Mouse (Mus musculus) retina, embryonic 14.5 days (tissue): ENCODE measurements at regions not wholly inside any gene's neighbourhood (a gene's known extent, or its start where the extent isn't known, plus 50 kb on each side); places are given as distances from the start of the nearest gene placed in this dataset.

Experiments
- DNase-seq: peaks from one replicate; pipeline ENCODE4 v3.0.0-alpha.2; 2015; ENCODE audit warnings: low spot score

DNA sequence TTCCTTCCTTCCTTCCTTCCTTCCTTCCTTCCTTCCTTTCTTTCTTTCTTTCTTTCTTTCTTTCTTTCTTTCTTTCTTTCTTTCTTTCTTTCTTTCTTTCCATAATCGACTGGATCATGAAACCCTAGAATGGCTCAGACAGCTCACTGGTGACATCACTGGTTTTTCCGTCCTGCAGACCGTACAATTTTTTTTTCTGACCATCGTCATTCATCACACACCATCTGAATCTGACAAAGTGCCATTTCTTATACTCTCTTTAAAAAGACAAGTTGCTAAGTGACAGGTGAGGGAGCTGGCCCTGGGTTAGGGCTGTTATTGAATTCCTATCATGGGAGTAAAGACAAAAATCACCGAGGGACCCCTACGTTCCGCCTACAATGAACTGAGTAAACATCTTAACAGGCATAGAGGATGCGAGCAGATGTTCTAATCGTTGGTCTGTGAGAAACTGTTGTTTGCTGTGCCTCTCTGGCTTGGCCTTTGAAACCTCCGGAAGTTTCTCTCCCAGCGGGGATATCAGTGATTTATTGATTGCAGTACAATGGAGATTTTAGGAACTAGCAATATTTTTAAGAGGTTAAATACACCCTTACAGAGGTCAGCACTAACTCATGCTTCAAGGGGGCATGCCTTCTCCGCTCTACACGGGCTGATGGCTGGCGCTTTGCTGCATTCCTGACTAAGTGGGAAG is 192.6 kb upstream of the Gm5148 start:
- no peak for DNase-seq

DNA sequence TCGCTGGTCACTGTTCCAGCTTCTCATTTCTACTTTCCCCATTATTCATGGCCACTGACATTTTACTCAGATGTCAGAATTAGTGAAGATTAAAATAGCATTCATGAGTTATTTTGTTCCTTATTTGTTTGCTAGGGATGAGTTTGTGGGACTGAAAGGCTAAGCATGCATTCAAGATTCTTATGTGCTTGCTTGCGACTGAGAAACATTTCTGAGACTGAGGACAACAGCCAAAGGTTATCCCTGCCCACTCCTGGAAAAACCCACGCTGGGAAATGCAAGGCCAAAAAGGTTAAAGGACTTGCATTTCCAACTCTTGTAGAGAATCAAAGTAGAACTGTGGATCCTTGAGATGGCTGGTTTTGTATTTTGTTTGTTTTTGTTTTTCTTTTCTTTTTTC is 192.0 kb upstream of the Gm5148 start:
- no peak for DNase-seq

DNA sequence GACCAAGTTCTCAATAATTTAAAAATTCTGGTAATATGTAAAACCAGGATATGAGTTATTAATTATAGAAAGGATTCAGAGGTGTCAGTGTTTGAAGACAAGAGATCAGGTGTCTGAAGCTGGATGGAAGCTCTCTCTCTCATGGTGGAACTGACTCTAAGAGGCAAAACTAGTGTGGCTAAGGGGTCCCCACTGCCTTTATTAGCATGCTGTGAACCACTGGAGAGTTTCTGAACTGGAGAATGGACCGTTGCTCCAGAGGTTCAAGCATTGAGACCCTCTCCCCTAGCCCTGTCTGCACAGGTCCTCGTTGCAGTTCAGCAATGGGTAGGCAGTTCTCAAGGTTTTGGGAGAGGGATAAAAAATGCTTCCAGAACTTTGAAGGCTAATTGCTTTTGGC is 191.4 kb upstream of the Gm5148 start:
- DNase-seq = no peak

DNA sequence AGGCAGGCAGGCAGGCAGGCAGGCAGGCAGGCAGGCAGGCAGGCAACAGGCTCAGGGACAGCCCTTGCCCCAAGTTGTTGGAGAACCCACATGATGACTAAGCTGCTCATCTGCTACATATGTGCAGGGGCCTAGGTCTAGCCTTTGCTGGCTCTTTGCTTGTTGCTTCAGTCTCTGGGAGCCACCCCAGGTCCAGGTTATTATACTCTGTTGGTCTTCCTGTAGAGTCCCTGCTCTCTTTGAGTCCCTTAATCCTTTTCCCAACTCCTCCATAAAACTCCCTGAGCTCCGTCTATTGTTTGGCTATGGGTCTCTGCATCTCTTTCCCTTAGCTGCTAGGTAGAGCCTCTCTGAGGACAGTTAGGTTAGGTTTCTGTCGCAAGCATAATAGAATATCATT is 189.8 kb upstream of the Gm5148 start:
- DNase-seq = no peak

DNA sequence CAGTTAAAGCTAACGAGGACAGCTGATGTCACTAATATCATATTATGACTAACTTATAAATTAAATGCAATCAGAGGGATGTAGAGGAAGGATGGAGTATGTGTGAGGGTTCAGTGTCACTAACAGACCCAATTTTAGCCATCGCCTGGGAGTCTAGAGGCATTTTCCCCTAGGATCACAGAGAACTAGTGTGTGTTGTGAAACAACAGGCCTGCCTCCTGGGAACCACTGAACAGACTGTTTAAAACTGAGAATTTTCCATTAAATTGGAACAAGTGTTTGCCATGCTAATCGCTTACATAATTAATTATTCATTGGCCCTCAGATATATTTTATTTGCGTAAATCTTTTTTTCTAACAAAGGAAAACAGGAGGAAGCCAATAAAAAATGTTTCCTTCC is 185.5 kb upstream of the Gm5148 start:
- no peak for DNase-seq

DNA sequence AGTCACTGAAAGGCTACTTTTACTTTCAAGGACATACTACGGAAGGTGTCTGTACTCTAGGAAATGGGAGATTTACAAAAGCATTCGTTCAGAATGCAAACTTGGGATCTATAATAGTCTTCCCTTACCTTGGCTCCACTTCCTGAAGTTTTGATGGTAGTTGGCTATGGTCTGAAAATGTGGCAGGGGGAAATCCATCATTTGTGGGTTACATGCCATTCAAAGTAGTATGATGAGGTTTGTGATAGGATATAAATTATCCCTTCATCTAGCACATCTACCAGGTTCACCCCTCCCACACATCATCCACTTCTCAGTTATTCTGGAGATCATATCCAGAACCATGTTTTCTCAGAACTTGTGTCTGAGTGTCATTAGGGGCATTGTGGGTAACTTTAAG is 184.7 kb upstream of the Gm5148 start:
- DNase-seq = no peak

DNA sequence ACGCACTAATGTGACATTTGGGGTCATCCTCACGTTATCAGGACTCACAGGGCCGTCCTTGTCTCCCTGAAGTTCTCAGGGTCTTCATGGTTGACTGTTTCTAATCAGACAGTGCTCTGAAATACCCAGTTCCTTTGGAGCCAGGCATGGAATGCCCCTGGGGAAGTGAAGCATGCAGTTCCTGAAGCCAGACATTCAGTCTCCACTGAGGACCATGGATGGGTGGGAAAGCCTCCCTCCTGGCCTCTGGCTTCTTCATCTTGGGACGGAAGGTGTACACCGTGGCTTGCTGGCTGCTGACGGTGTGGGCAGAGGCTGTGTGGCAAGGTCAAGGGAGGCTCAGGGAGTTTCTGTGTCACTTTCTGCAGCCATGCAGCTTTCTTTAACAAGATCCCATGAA is 184.2 kb upstream of the Gm5148 start:
- no peak for DNase-seq

DNA sequence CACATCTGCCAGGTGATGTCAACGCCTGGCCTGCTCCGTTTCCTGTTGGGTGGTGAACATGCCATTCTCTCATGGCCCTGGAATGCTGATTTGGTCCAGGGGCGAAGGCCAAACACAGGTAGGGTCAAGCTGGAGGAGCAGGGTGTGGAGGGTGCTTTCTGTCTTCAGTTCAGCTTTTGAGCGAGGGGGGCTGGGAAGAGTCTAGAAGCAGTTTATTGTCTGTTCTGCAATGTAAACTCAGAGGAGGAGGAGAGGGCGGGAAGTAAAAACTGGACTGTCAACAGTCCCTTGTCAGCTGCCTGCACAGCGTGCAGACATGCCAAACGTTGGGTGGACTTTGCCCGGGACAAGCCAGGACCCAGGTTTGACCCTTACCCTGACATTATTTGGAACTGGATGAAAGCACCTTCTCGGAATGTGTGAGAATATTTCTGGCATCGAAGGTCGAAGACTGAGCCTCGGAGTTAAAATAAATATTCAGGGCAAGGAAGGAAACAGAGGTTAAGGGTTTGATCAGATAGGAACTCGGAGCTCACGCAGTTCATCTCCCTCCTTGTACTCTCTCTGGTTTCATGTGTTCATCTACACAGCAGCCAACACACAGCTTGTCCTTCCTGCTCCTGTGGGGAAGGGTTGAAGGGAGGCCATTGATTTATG is 183.3 kb upstream of the Gm5148 start:
- DNase-seq = no peak

DNA sequence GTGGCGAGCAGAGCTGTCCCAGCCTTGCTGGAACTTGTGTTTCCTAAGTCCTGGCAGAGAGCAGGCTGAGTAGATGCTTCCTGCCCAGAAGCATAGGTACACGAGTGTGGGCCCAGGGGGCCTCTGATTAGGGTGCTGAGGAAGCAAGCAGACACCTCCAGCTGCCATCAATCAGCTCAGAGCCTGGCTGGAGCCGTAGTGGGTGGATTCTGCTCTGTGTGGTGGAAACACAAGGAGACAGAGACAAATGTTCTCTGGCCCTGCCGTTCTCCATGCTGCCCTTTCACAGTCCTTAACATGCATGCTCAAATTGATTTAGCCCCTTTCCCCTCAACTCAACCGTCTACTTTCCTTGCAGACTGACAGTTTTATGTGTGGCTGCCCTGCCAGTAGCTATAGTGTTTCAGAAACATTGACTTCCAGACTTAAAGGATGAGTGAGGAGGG is 182.5 kb upstream of the Gm5148 start:
- DNase-seq = no peak

DNA sequence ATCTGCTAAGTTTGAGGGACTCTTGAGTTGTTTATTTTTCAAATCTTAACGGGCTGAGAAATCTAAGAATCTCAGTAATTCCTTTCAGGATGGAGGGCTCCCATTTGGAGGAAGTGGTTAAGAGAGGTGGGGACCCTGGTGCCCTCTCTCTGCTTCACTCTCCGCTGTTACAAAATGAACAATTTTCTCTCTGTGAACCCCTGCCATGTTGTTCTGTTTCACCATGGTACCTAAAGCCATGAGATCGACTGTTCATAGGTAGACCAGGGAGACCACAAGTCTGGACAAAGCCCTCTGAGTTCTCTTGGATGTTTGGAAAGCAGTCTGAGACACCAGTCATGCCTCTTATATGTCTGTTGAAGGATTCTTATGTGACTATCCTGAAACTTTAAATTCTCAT is 179.9 kb upstream of the Gm5148 start:
- no peak for DNase-seq

DNA sequence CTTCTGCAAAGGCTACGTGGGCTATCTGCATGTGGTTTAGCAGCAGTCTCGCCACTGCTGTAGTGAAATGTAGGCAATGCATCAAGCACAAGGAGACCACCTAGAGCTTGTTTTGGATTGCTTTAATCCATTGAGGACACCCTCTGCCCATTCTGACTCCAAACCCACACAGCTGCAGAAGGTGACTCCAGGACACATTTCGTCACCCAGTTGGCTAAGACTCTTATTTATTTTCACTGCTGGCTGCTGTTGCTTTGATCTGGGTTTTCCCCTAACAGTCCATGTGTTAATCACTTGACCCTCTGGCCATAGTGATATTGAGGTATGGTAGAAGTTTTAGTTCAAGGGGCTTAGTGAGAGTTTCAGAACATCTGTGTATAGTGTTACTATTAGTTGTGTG is 179.2 kb upstream of the Gm5148 start:
- DNase-seq = no peak

DNA sequence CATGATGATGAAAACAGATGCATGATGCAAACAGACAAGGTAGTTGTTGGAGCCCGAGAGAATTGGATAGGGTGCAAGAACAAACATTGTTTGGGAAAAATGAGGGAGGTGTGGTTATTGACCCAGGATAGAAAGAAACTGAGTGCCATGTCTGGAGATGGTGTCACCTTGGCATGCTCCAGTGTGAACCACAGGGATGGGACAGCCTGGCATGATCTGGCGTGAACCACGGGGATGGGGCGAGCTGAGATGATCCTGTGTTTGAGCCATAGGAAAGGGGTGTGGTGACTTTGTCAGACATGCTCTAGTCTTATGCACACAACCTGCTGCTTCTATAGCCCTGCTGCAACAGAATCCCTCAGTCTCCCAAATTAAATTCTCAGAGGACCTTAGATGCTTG is 178.7 kb upstream of the Gm5148 start:
- no peak for DNase-seq

DNA sequence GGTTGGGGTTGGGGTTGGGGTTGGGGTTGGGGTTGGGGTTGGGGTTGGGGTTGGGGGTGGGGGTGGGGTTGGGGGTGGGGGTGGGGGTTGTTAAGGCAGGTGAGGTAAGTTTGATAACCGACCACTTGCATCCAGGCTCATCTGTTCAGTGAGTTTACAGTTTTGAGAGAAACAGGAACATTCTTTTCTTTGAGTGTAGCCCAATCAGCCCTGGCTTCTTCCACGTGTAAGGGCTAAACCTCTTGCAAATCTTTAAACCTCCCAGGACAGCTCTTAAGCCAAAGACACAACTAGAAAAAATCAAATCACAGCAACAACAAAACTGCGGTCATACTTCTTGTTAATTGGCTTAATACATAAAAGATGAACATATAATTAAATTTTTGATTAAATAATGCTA is 173.1 kb upstream of the Gm5148 start:
- no peak for DNase-seq

DNA sequence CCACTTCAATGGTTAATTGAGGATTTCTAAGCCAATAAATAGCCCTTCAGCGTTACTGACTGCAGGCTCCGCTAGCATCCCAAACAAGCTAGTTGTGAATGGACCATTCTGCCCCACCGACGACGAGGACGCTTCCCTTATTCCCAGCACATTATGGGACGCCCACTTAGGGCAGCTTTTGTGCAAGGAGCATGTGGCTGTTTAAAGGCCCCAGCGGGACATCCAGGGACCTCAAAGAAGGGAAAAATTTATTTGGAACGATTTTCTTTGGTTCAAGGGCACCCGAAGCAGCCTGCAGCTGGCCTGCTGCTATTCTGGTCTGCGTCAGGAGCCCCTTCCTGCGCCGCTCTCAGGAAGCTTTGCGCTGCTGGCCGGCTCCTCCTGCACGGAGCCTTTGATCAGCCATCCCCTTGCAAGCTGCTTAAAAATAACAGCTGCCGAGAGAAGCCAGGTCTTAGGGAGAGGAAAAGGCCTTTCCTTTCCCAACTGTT is 172.6 kb upstream of the Gm5148 start:
- DNase-seq = peak; percentile 70

DNA sequence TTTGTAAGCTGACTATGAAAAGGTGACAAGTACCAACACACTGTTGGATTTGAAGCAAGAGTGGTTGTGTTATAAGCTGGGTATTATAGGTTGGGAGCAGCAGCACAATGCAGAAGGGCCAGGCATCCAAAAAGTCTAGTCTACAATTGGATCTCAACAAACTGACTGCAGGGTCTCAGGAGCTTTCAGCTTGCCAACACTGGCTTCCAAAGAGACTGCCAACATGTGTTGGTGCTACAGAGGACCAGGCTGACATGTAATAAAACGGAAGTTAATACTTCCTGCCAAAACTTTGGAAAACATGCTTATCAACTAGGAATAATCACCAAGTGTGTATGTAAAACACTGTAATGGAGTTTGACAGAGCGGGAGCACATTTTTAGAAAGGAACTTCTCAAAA is 170.3 kb upstream of the Gm5148 start:
- no peak for DNase-seq

DNA sequence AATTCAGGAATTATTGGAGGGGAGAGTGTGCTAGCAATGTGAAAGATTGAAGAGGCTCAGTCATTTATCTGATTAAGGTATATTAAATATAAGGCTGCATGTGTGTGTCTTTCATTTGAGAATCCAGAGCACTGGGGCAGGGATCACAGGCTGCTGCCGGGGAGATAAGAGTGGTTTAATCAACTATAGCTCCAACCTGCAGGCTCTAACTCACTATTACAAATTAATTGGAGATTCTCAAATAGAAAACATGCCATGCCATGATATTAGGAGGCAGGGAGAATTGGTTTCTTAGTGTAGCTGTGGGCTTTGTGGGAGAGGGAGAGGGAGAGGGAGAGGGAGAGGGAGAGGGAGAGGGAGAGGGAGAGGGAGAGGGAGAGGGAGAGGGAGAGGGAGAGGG is 165.9 kb upstream of the Gm5148 start:
- DNase-seq = no peak

DNA sequence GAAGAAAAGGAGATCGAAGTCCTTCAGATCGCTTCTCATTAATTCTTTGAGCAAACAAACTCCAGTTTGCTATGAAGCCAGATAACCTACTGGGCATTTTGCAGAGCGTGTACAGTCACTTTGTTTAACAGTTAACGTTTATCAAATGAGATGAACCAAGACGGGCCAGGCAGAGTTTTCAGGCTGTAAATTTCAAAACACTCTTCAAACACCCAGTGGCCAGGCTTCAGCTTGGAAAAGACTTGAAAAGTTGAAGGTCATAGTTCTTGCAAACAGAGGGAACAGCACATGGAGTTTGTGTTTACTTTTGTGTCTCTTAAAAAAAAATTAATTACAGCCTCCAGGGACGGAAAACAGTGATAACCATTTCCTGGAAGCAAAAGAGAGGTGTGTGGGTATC is 164.2 kb upstream of the Gm5148 start:
- no peak for DNase-seq

DNA sequence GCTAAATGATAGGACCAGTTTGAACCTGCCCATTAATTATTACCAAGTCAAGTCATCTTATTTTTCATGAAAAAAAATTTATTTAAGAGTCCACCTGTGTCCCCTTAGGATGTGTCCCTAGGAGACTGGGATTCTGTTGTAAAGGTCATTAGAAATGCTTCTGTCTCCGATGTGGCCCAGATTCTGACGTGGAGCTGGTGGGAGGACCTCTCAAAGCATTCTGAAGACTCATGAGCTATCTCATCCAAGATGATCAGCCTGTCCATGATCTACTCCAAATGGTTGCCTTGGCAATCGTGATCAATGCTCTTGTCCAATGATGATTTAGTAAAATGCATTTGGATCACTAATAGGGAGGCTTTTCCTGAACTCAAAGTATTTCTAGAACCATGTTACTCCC is 163.4 kb upstream of the Gm5148 start:
- no peak for DNase-seq

DNA sequence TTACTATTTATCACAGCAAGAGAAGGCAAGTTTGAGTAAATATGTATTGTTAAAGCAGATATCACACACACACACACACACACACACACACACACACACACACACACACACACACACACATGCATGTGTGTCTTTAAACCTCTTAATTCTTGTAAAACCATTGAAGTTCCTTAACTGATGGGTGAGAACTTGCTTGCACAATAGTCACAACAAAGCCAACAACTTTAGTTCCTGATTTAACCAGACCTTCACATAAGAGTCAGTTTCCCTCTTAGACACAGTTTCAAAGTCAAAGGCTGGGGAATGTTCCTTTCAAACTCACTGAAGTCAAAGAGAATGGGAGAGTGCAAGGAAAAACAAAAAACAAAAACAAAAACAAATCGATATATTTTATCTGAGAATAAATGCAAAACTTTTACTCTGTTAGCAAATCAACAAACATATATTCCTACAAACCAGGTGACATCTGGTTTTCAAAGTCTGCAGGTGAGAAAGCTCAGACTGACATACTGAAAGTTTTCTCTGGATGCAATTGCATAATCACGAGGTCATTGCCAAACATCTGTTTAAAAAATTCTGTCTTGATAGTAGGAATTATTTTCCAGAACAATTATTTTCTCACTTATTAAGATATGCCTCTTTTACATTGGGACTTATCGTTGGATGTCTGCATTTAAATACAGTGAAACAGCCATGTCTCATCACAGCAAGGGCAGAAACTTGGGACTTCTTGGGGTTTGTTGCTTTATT is 162.6 kb upstream of the Gm5148 start:
- DNase-seq = no peak

DNA sequence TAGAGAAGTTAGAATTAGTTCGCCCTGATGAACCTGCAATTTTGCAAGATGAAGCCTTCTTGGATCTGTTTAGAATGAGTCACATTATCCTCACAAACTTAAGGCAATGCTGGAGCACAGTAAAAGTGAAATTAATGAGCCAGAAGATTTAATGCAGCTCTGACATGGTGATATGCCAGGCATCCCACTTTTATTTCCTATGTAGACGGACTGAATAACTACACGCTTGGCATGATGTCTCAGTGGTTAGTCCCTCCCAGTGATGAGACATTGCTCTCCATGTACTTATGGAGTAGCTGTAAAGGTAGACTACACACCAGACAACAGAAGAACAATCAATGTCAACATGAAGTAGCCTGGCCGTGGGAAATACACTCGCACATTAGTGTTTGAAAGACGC is 161.5 kb upstream of the Gm5148 start:
- no peak for DNase-seq

DNA sequence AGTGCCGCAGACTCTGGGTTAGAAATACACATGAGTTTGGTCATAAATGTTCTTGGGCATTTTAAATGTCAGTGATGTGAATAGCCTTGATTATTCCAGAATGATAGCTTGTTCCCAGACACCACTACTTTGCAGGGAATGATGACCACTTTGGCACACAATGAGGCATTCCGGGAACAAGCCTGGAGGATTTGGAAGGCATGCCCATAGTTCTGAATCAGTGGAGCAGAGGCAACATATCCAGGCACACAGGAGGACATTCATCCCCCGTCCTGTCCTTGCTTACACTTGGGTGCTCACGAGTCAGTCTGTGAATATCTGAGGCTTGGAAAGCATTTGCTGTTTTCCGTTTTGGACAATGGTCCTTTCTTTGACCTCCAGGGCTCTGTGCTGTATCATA is 158.1 kb upstream of the Gm5148 start:
- DNase-seq = no peak

DNA sequence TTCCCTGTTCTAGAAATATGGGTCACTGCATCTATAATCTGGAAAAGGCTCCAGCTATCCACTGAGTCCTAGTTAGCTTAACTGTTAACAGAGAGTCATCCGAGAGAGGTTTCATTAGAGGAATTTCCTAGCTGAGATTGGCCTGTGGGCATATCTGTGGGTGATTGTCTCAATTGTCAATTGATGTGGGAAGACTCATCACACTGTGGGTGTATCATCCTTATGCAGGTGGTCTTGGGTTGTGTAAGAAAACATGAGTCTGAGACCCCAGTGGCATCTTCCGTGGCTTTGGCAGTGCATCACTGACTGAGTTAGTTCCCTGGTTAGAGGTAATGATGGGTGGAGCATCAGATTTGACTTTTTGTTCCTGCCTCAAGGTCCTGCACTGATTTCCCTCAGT is 156.7 kb upstream of the Gm5148 start:
- no peak for DNase-seq

DNA sequence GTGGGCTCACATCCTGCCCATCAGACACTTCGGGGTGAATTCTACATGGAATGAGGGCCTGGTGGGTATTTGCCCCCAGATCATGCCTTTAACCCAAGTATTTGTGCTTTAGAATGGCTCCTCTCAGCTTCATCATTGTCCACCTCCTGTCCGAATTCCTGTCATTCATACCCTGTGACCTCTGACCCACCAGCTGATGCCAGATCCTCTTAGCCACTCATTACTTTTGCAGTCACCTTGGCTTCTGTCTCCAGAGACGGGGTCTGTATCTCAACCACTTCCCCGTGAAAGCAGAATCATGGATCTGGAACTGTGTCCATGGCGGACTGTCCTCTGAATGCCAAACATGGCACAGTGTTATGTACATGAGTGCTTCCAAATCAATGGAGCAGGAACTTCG is 154.8 kb upstream of the Gm5148 start:
- no peak for DNase-seq
